Mouse (Mus musculus) small intestine, adult 2 months (tissue): ENCODE data around the gene Hist1h2bj.

ENCODE experiments used
- CTCF ChIP-seq: fragments of 200-500 bp; IDR thresholded peaks from 2 replicates; pipeline ENCODE4 v1.5.1; 2012; ENCODE audit warnings: low read depth, mild to moderate bottlenecking, control low read depth, inconsistent platforms, low read length, moderate library complexity, mixed read lengths; ENCODE audit not compliant: insufficient replicate concordance, insufficient read length; ENCODE audit errors: extremely low read depth
- POLR2A ChIP-seq: fragments of 200-500 bp; IDR thresholded peaks from 2 replicates; pipeline ENCODE4 v1.6.1; 2012; ENCODE audit warnings: low read depth, mild to moderate bottlenecking, control low read depth, inconsistent platforms, low read length, moderate library complexity

- TF ChIP-seq POLR2A (no peak), CTCF (no peak)
These were observed 6.7 kb upstream of the Hist1h2bj start for GRCm38 (mm10) chr13:22036149-22036956.
